In the genomic region with DNA sequence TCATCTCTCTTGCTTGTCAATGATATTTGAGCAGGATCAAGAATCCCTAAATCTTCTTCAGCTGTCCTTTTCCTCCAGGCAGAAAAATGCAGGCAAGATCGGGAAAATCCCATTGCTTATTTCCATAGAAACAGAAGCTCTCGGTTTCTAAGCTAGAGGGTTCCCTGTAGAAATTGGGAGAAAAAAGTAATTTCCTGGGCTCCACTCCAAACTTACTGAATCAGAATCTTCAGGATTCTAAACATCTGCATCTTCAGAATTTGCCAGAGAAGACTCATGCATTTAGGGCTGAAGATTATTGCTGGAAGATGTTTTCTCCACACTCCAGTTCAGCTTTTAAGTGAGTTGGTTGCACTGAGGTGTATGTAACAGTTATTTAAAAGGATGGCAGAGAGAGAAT, we compare ENCODE assay signal across 28 mouse cellular contexts.
DNase-seq lines count a peak whose midpoint lies in the region; ATAC-seq and TF ChIP-seq lines count a peak whose summit lies in the region.
"Had no signal": no experiment of that assay in that cellular context is flagged by ENCODE, and none has a peak within 500 bp of the region (broad histone marks: within the 10 kb centered on the region; RNA-seq: fewer than 3 reads in every experiment).

No protein-coding gene starts in this region.

- TF ChIP-seq CTCF in forebrain, postnatal 0 days (IDR thresholded peaks at IDR 0.05; ENCODE audit: low read depth) = no peak
- TF ChIP-seq CTCF in midbrain, postnatal 0 days (IDR thresholded peaks at IDR 0.05) = no peak

- ATAC-seq in forebrain, postnatal 0 days = no peak
- no peak for ATAC-seq in forebrain, embryonic 14.5 days
- no peak for ATAC-seq in midbrain, postnatal 0 days (ENCODE audit: low FRiP score)
- ATAC-seq in midbrain, embryonic 15.5 days (replicated peaks) = no peak
- ATAC-seq: forebrain, embryonic 15.5 days; hindbrain, embryonic 16.5 days; lung, postnatal 0 days; midbrain, embryonic 13.5 days had no signal

- H3K27me3 ChIP-seq in forebrain, postnatal 0 days (ENCODE audit: insufficient read depth, low read length) = no peaks in the 10 kb centered on the region
- no peaks in the 10 kb centered on the region for H3K27me3 ChIP-seq in forebrain, embryonic 14.5 days (replicated peaks; ENCODE audit: control insufficient read depth, insufficient read depth, low read length)
- H3K27me3 ChIP-seq in midbrain, postnatal 0 days (ENCODE audit: insufficient read depth, low read length) = no peaks in the 10 kb centered on the region
- no peaks in the 10 kb centered on the region for H3K27me3 ChIP-seq in midbrain, embryonic 15.5 days (replicated peaks)
- H3K27me3 ChIP-seq: forebrain, embryonic 15.5 days; heart, embryonic 15.5 days; kidney, embryonic 15.5 days; limb, embryonic 15.5 days; liver, embryonic 13.5 days; midbrain, embryonic 13.5 days; neural tube, embryonic 15.5 days had no signal

- no peaks in the 10 kb centered on the region for H3K4me1 ChIP-seq in forebrain, postnatal 0 days (ENCODE audit: insufficient read depth)
- no peaks in the 10 kb centered on the region for H3K4me1 ChIP-seq in forebrain, embryonic 14.5 days (ENCODE audit: control insufficient read depth, insufficient read depth, low read length)
- H3K4me1 ChIP-seq in midbrain, postnatal 0 days (ENCODE audit: insufficient read depth, low read length) = no peaks in the 10 kb centered on the region
- no peaks in the 10 kb centered on the region for H3K4me1 ChIP-seq in midbrain, embryonic 15.5 days
- H3K4me1 ChIP-seq: forebrain, embryonic 15.5 days; heart, embryonic 10.5 days; heart, embryonic 15.5 days; kidney, embryonic 15.5 days; limb, embryonic 15.5 days; liver, embryonic 13.5 days; midbrain, embryonic 13.5 days; neural tube, embryonic 15.5 days had no signal

- no peaks in the 10 kb centered on the region for H3K36me3 ChIP-seq in forebrain, postnatal 0 days (ENCODE audit: insufficient read depth)
- no peaks in the 10 kb centered on the region for H3K36me3 ChIP-seq in forebrain, embryonic 14.5 days (ENCODE audit: control insufficient read depth, insufficient read depth, low read length)
- no peaks in the 10 kb centered on the region for H3K36me3 ChIP-seq in midbrain, postnatal 0 days (ENCODE audit: insufficient read depth, low read length)
- no peaks in the 10 kb centered on the region for H3K36me3 ChIP-seq in midbrain, embryonic 15.5 days (replicated peaks)
- H3K36me3 ChIP-seq: forebrain, embryonic 15.5 days; G1E; heart, embryonic 10.5 days; heart, embryonic 15.5 days; kidney, embryonic 15.5 days; limb, embryonic 15.5 days; liver, embryonic 13.5 days; midbrain, embryonic 13.5 days; neural tube, embryonic 15.5 days had no signal

- no peak overlapping the region for H3K9ac ChIP-seq in forebrain, postnatal 0 days
- no peak overlapping the region for H3K9ac ChIP-seq in forebrain, embryonic 14.5 days (ENCODE audit: low read length)
- H3K9ac ChIP-seq in midbrain, postnatal 0 days (replicated peaks; ENCODE audit: low read length, poor library complexity, severe bottlenecking) = no peak overlapping the region
- no peak overlapping the region for H3K9ac ChIP-seq in midbrain, embryonic 15.5 days
- H3K9ac ChIP-seq: forebrain, embryonic 15.5 days; heart, embryonic 15.5 days; kidney, embryonic 15.5 days; limb, embryonic 15.5 days; liver, embryonic 13.5 days; midbrain, embryonic 13.5 days; neural tube, embryonic 15.5 days had no signal

- H3K27ac ChIP-seq in forebrain, postnatal 0 days (ENCODE audit: low read depth, low read length) = no peak overlapping the region
- H3K27ac ChIP-seq in forebrain, embryonic 14.5 days (ENCODE audit: low read depth, low read length) = no peak overlapping the region
- no peak overlapping the region for H3K27ac ChIP-seq in midbrain, postnatal 0 days (ENCODE audit: low read depth, low read length)
- no peak overlapping the region for H3K27ac ChIP-seq in midbrain, embryonic 15.5 days
- H3K27ac ChIP-seq: forebrain, embryonic 15.5 days; heart, embryonic 10.5 days; heart, embryonic 15.5 days; kidney, embryonic 15.5 days; limb, embryonic 15.5 days; liver, embryonic 13.5 days; macrophage; midbrain, embryonic 13.5 days; neural tube, embryonic 15.5 days had no signal

- no peak overlapping the region for H3K4me2 ChIP-seq in forebrain, postnatal 0 days (ENCODE audit: low read depth)
- no peak overlapping the region for H3K4me2 ChIP-seq in forebrain, embryonic 14.5 days (ENCODE audit: low read length)
- no peak overlapping the region for H3K4me2 ChIP-seq in midbrain, postnatal 0 days (ENCODE audit: low read depth, low read length, poor library complexity, severe bottlenecking)
- no peak overlapping the region for H3K4me2 ChIP-seq in midbrain, embryonic 15.5 days
- H3K4me2 ChIP-seq: forebrain, embryonic 15.5 days; heart, embryonic 15.5 days; kidney, embryonic 15.5 days; limb, embryonic 15.5 days; liver, embryonic 13.5 days; midbrain, embryonic 13.5 days; neural tube, embryonic 15.5 days had no signal

- H3K9me3 ChIP-seq in forebrain, postnatal 0 days (ENCODE audit: low read length) = no peaks in the 10 kb centered on the region
- no peaks in the 10 kb centered on the region for H3K9me3 ChIP-seq in forebrain, embryonic 14.5 days (replicated peaks; ENCODE audit: control insufficient read depth, low read length)
- H3K9me3 ChIP-seq in midbrain, postnatal 0 days (ENCODE audit: low read length) = no peaks in the 10 kb centered on the region
- H3K9me3 ChIP-seq in midbrain, embryonic 15.5 days = no peaks in the 10 kb centered on the region
- H3K9me3 ChIP-seq: forebrain, embryonic 15.5 days; heart, embryonic 10.5 days; heart, embryonic 15.5 days; kidney, embryonic 15.5 days; limb, embryonic 15.5 days; liver, embryonic 13.5 days; midbrain, embryonic 13.5 days; neural tube, embryonic 15.5 days had no signal

- 67% methylated on average over 2 of the region's 2 CpGs for WGBS in forebrain, postnatal 0 days
- 81% methylated on average over 2 of the region's 2 CpGs for WGBS in forebrain, embryonic 14.5 days
- WGBS in midbrain, postnatal 0 days = 56% methylated on average over 2 of the region's 2 CpGs
- 75% methylated on average over 2 of the region's 2 CpGs for WGBS in midbrain, embryonic 15.5 days

- H3K4me3 ChIP-seq in forebrain, postnatal 0 days (ENCODE audit: low read depth, low read length) = no peak overlapping the region
- H3K4me3 ChIP-seq in forebrain, embryonic 14.5 days (ENCODE audit: low read depth, low read length) = no peak overlapping the region
- no peak overlapping the region for H3K4me3 ChIP-seq in midbrain, postnatal 0 days (ENCODE audit: low read depth, low read length)
- no peak overlapping the region for H3K4me3 ChIP-seq in midbrain, embryonic 15.5 days
- H3K4me3 ChIP-seq: forebrain, embryonic 15.5 days; heart, embryonic 10.5 days; heart, embryonic 15.5 days; kidney, embryonic 15.5 days; limb, embryonic 15.5 days; liver, embryonic 13.5 days; midbrain, embryonic 13.5 days; neural tube, embryonic 15.5 days had no signal

- peak; percentile 29 for DNase-seq in forebrain, postnatal 0 days
- no peak for DNase-seq in forebrain, embryonic 14.5 days (ENCODE audit: low spot score)
- peak; percentile 18 for DNase-seq in layer of hippocampus, adult 9-10 months (ENCODE audit: low spot score)
- DNase-seq in layer of hippocampus, adult 9-11 months = no peak
- peak; percentile 5 for DNase-seq in midbrain, postnatal 0 days (ENCODE audit: low spot score)
- DNase-seq in right cerebral cortex, postnatal 25 days = peak; percentile 3
- DNase-seq: adrenal gland, adult 8-10 months; cerebellum, adult 8-10 months; cerebellum, postnatal 25 days; gastrocnemius, postnatal 25 days; heart, adult 11 months; kidney, adult 18-20 months; kidney, postnatal 25 days; liver, embryonic 13.5 days; lung, adult 18-20 months; thymus, postnatal 4 days had no signal

Comparison
In these comparisons a context has a peak if more than half of its experiments do, and no peak if none do; other contexts are left out.
1. DNase-seq: peak in forebrain, postnatal 0 days (single experiment), layer of hippocampus, adult 9-10 months (single experiment), midbrain, postnatal 0 days (single experiment) and right cerebral cortex, postnatal 25 days (single experiment); none in forebrain, embryonic 14.5 days (single experiment) and layer of hippocampus, adult 9-11 months (single experiment).